Mouse (Mus musculus): ENCODE results near the gene Ctxn2. TPM values are rescaled to one million over a fixed set of nuclear protein-coding genes. Genes with fewer than 3 reads are reported as not detected.

The Ctxn2 gene
- polyA plus RNA-seq, 1 experiment from 2014 or later, result not detected

DNA sequence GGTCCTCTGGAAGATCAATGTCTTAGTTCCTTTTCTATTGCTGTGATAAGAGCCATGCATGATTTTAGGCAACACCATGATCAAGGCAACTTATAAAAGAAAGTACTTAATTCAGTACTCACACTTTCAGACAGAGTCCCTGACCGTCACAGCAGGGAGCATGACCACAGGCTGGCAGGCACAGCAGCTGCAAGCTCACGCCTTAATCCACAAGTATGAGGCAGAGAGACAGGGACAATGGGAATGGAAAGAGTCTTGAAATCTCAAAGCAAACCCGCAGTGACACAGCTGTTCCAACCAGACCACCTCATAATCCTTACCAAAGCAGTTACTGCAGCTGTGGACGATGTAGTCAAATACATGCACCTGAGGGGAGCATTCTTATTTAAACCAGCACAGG, 2.4 kb upstream of the Ctxn2 start:
- Histone ChIP-seq H3K4me2 (no peak overlapping the region), H3K27ac (no peak overlapping the region), H3K9me3 (replicated peaks) (no peaks in the 10 kb centered on the region), H3K4me3 (replicated peaks) (no peak overlapping the region), H3K27me3 (peaks cover 14% of the 10 kb centered on the region), H3K36me3 (no peaks in the 10 kb centered on the region), H3K4me1 (replicated peaks) (peaks cover 8% of the 10 kb centered on the region), H3K9ac (no peak overlapping the region)
- DNase-seq (no peak), ATAC-seq (ENCODE audit: low read depth) (no peak)
- 31% methylated on average over 4 of the region's 4 CpGs for WGBS (ENCODE audit: insufficient replicate concordance)

DNA sequence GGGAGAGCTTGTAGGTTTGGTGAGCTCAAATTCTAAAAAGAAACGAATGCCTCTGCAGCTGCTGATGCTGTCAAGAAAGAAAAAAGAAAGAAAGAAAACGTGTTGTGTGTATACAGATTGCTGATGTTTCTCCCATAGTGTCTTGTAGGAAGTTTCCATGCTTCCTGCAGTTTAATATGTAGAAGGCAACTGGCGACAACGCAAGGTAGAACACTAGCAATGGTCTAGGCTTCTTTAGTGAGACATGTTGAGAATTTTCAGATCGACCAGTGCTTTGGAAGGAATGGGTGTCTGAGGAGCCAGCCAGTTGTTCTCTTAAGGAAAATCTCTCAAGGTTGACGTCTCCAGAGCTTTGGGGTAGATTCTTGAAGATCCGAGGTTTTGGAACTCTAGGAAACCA, 354 bp downstream of the Ctxn2 start:
- no peak for DNase-seq
- peaks cover 14% of the 10 kb centered on the region for H3K27me3 ChIP-seq
- 14% methylated on average over 7 of the region's 7 CpGs for WGBS (ENCODE audit: insufficient replicate concordance)
- no peaks in the 10 kb centered on the region for H3K36me3 ChIP-seq
- ATAC-seq (ENCODE audit: low read depth), result no peak
- no peak overlapping the region for H3K27ac ChIP-seq
- H3K4me2 ChIP-seq, result no peak overlapping the region
- no peaks in the 10 kb centered on the region for H3K9me3 ChIP-seq (replicated peaks)
- H3K4me3 ChIP-seq (replicated peaks), result no peak overlapping the region
- H3K4me1 ChIP-seq (replicated peaks), result peaks cover 8% of the 10 kb centered on the region
- no peak overlapping the region for H3K9ac ChIP-seq

DNA sequence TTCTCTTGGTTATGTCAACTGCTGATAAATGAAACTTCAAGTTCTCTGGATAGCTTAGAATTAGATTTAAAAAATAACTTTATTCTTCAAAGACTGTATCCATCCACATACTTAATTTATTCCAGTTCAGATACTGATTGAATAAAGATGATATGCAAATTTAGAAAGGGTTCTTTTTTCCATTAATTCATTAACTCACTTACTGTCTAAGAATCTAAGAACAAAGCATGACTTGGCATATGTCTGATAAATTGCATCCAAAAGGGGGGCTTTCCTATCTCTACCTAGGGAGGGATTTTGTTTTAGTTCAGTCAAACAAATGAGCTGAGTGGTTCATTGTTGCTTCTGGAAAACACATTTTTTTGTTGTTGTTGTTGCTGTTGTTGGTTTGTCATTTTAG, 5.8 kb downstream of the Ctxn2 start:
- no peak overlapping the region for H3K27ac ChIP-seq
- H3K9ac ChIP-seq, result no peak overlapping the region
- H3K4me2 ChIP-seq, result no peak overlapping the region
- H3K27me3 ChIP-seq, result 0 out of 2 replicates have a peak, but pooled peaks cover 3% of the 10 kb centered on the region
- H3K9me3 ChIP-seq (replicated peaks), result no peaks in the 10 kb centered on the region
- H3K36me3 ChIP-seq, result no peaks in the 10 kb centered on the region
- ATAC-seq (ENCODE audit: low read depth) (no peak), DNase-seq (no peak)
- H3K4me1 ChIP-seq (replicated peaks), result no peaks in the 10 kb centered on the region
- no peak overlapping the region for H3K4me3 ChIP-seq (replicated peaks)

DNA sequence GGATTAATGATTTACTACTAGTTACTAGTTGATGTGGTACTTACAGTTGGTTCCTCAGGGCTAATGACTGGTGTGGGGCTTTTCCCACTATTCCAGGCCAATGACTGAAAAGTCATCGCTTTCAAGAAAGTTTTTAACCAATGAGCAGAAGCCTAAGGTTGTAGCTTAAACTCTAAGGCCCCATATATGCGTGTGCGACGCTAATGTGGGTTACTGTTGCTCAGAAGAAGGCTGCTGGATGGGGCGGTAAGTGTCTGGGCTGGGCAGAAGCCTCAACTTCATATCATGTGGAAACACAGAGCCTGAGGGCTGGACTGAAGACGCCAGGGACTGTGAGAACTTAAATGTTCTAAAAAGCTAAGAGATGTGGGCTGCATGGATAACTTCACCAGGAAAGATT, 15.9 kb downstream of the Ctxn2 start, which contains the start of gene Slc12a1:
Gene Slc12a1, plus strand, starts transcription at position 118 of the 400 bp plus-strand sequence.
- DNase-seq (no peak), ATAC-seq (ENCODE audit: low read depth) (no peak)
- H3K36me3 ChIP-seq, result no peaks in the 10 kb centered on the region
- no peaks in the 10 kb centered on the region for H3K9me3 ChIP-seq (replicated peaks)
- H3K4me1 ChIP-seq (replicated peaks), result no peaks in the 10 kb centered on the region
- H3K4me2 ChIP-seq, result no peak within 1 kb of the TSS
- H3K27ac ChIP-seq, result no peak within 1 kb of the TSS
- no peaks in the 10 kb centered on the region for H3K27me3 ChIP-seq
- no peak within 1 kb of the TSS for H3K4me3 ChIP-seq (replicated peaks)
- no peak within 1 kb of the TSS for H3K9ac ChIP-seq
- WGBS (ENCODE audit: insufficient replicate concordance), result 70% methylated on average over 6 of the region's 6 CpGs

DNA sequence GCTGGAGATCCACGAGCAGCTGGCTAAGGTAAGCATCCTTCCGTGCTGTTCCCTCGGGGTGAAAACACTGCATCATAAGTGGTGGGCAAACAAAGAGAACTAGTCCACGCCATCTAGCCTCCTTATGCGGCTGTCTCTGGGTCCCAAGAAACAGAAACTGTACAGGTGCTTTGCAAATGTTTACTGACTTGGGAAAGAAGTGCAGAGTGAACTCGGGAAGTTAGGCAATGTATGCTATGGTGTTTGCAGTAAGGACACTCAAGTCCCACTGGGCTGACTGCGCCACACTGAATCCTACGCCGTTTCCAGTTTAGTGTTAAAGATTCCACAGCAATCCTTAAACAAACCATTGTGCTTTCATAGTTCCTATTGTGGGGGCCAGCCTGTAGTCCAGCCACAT, 17.8 kb downstream of the Ctxn2 start:
- H3K27ac ChIP-seq, result no peak overlapping the region
- no peaks in the 10 kb centered on the region for H3K36me3 ChIP-seq
- ATAC-seq (ENCODE audit: low read depth), result no peak
- no peak overlapping the region for H3K9ac ChIP-seq
- H3K9me3 ChIP-seq (replicated peaks), result no peaks in the 10 kb centered on the region
- H3K27me3 ChIP-seq, result no peaks in the 10 kb centered on the region
- no peaks in the 10 kb centered on the region for H3K4me1 ChIP-seq (replicated peaks)
- no peak overlapping the region for H3K4me2 ChIP-seq
- DNase-seq, result no peak
- no peak overlapping the region for H3K4me3 ChIP-seq (replicated peaks)
- WGBS (ENCODE audit: insufficient replicate concordance), result 66% methylated on average over 9 of the region's 9 CpGs

DNA sequence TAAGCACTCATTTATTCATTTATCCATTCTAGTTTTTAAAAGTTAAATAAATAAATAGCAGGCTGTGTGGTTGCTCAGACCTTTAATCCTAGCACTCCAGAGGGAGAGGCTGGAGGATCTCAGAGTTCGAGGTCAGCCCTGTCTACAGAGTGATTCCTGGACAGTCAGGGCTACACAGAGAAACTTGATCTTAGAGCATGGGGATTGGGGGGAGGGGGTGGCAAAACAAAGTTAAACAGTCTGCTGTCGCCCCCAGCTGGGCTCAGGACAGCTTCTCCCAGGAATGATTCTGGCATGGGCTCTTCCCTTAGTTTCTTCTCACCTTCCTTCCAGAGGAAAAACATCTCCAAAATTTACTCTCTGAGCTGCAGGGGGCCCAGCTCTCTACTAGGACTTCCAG, 19.0 kb downstream of the Ctxn2 start:
- Histone ChIP-seq H3K4me1 (replicated peaks) (no peaks in the 10 kb centered on the region), H3K36me3 (no peaks in the 10 kb centered on the region), H3K9me3 (replicated peaks) (no peaks in the 10 kb centered on the region), H3K27me3 (no peaks in the 10 kb centered on the region), H3K4me3 (replicated peaks) (no peak overlapping the region), H3K9ac (no peak overlapping the region), H3K27ac (no peak overlapping the region), H3K4me2 (no peak overlapping the region)
- ATAC-seq (ENCODE audit: low read depth) (no peak), DNase-seq (no peak)
- 21% methylated on average over 2 of the region's 2 CpGs for WGBS (ENCODE audit: insufficient replicate concordance)

DNA sequence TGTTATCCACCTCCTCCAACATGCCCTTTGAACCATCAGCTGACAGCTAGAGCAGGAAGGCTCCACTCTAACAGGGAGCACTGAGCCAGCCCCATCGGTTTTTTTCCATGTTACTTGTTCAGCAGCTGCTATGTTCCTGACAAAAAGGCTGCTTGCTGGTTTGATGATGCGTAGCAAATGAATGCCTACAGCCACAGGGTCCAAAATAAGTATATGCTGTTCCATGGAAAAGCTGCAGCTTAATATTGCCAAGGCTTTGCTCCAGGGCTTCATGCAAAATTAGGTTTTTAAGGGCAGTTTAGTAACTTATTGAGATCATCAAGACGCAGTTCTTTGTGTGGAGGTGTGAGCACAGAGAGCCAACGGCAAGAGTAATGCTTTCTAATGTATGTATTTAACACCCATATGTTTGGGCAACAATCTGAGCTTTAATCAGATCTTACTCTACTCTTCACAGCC, 25.5 kb downstream of the Ctxn2 start:
- WGBS (ENCODE audit: insufficient replicate concordance), result 64% methylated on average over 4 of the region's 4 CpGs

DNA sequence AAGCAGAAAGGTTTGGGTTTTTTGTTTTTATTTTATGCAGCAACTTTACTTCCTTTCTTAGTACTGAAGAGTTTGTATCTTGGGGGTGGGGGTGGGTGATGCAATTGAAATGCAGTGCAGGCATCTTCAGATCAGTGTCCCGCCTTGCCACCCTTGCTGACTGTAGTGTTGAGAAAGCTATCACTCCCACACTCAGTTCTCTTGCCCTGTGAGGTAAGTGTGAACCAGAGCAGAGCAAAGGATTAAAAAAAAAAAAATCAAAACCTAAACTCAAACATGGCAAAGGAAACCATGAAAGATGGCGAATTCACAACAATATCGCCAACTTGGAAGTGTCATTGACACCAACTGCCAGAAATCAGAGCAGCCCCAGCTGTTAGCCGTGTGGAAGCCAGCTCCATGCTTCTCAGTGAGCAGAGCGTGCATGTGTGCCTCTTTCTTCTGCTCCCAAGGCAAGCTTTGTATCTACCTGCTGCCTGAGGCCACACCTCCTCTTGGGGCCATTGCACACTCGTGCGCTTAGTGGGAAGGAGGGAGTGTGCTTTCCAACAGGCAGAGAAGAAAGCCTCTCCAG, 41.8 kb downstream of the Ctxn2 start:
- ATAC-seq (ENCODE audit: low read depth) (no peak), DNase-seq (no peak)
- Histone ChIP-seq H3K27me3 (no peaks in the 10 kb centered on the region), H3K9ac (no peak overlapping the region), H3K9me3 (replicated peaks) (no peaks in the 10 kb centered on the region), H3K27ac (no peak overlapping the region), H3K36me3 (no peaks in the 10 kb centered on the region), H3K4me3 (replicated peaks) (no peak overlapping the region), H3K4me2 (no peak overlapping the region), H3K4me1 (replicated peaks) (no peaks in the 10 kb centered on the region)
- WGBS (ENCODE audit: insufficient replicate concordance), result 69% methylated on average over 7 of the region's 7 CpGs

More for the DNA sequence above, 25.5 kb downstream of the Ctxn2 start:
- no peak overlapping the region for H3K4me2 ChIP-seq
- ATAC-seq (ENCODE audit: low read depth), result no peak
- no peak overlapping the region for H3K4me3 ChIP-seq (replicated peaks)
- DNase-seq, result no peak
- no peaks in the 10 kb centered on the region for H3K9me3 ChIP-seq (replicated peaks)
- H3K27ac ChIP-seq, result no peak overlapping the region
- no peaks in the 10 kb centered on the region for H3K4me1 ChIP-seq (replicated peaks)
- H3K9ac ChIP-seq, result no peak overlapping the region
- no peaks in the 10 kb centered on the region for H3K27me3 ChIP-seq
- no peaks in the 10 kb centered on the region for H3K36me3 ChIP-seq

DNA sequence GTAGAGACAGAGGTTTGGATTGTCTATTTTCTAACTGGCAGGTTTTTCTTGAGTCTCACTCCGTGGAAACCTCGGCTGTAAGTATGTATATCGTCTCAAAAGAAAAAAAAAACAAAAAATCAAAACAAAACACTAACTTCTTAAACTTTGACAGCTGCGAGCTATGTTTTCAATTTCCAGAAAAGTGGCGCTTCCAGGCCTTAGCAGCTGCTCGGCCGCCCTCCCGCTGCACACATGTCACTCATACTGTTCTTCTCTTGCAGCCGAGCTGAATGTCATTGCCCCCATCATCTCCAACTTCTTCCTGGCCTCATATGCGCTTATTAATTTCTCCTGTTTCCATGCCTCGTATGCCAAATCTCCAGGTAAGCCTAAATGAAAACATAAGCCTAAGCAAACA, 51.4 kb downstream of the Ctxn2 start:
- Histone ChIP-seq H3K36me3 (no peaks in the 10 kb centered on the region), H3K9ac (no peak overlapping the region), H3K27me3 (no peaks in the 10 kb centered on the region), H3K4me1 (replicated peaks) (no peaks in the 10 kb centered on the region), H3K4me3 (replicated peaks) (no peak overlapping the region), H3K27ac (no peak overlapping the region), H3K4me2 (no peak overlapping the region), H3K9me3 (replicated peaks) (no peaks in the 10 kb centered on the region)
- 76% methylated on average over 11 of the region's 11 CpGs for WGBS (ENCODE audit: insufficient replicate concordance)
- no peak for ATAC-seq (ENCODE audit: low read depth)
- no peak for DNase-seq

DNA sequence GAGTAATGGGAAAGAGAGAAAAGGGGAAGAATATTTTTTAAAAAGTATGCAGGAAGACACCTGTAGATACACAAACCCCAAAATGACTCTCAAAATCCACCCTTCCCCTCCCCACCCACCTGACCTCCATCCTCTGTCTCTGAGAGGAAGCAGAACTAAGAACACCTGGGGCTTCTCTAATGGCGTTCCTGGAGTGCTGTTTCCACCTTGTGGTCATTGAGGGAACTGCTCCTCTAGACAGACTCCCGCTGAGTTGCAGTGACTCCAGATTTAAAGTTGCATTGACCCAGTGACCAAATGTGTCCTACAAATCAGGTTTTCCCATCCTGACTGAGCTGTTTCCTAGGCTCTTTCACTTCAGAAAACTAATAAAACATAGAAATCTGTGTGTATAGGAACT, 52.7 kb downstream of the Ctxn2 start:
- Histone ChIP-seq H3K9me3 (replicated peaks) (no peaks in the 10 kb centered on the region), H3K27ac (no peak overlapping the region), H3K9ac (no peak overlapping the region), H3K4me1 (replicated peaks) (no peaks in the 10 kb centered on the region), H3K4me3 (replicated peaks) (no peak overlapping the region), H3K4me2 (no peak overlapping the region), H3K36me3 (no peaks in the 10 kb centered on the region), H3K27me3 (no peaks in the 10 kb centered on the region)
- 0% methylated on average over 2 of the region's 2 CpGs for WGBS (ENCODE audit: insufficient replicate concordance)
- DNase-seq (peak; percentile 3), ATAC-seq (ENCODE audit: low read depth) (no peak)

DNA sequence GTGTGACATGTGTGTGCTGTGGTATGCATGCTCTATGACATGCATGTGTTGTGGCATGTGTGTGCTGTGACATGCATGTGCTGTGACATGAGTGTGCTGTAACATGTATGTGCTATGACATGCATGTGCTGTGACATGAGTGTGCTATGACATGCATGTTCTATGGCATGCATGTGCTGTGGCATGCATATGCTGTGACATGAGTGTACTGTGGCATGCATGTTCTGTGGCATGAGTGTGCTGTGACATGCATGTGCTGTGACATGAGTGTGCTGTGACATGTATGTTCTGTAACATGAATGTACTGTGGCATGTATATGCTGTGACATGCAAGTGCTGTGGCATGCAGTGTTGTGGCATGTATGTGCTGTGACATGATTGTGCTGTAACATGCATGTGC, 56.4 kb downstream of the Ctxn2 start:
- no peaks in the 10 kb centered on the region for H3K36me3 ChIP-seq
- DNase-seq (no peak), ATAC-seq (ENCODE audit: low read depth) (no peak)
- no peak overlapping the region for H3K4me3 ChIP-seq (replicated peaks)
- no peaks in the 10 kb centered on the region for H3K4me1 ChIP-seq (replicated peaks)
- no peak overlapping the region for H3K4me2 ChIP-seq
- H3K9ac ChIP-seq, result no peak overlapping the region
- H3K27me3 ChIP-seq, result no peaks in the 10 kb centered on the region
- H3K27ac ChIP-seq, result no peak overlapping the region
- H3K9me3 ChIP-seq (replicated peaks), result no peaks in the 10 kb centered on the region

DNA sequence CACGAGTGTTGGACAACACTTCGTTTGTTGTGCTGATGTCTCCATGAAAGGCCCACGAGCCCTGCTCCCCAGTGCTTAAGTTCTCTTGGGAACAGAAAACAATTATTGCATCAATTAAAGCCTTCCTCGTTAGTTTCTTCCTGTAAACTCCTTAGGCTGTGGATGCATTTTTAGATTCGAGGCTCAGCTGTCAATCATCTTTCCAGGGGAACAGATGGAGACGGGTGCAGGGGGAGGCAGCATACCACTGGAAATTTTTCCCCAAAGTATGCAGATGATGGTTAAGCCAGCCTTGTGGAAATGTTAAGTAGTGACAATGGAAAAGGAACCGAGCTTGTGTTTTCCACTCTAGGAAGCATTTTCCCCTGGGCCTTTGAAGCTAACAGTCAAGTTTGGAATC, 60.3 kb downstream of the Ctxn2 start:
- WGBS (ENCODE audit: insufficient replicate concordance), result 54% methylated on average over 7 of the region's 7 CpGs
- no peak overlapping the region for H3K4me2 ChIP-seq

More for the DNA sequence above, 60.3 kb downstream of the Ctxn2 start:
- no peaks in the 10 kb centered on the region for H3K9me3 ChIP-seq (replicated peaks)
- H3K36me3 ChIP-seq, result no peaks in the 10 kb centered on the region
- H3K27ac ChIP-seq, result no peak overlapping the region
- ATAC-seq (ENCODE audit: low read depth), result no peak
- no peak for DNase-seq
- no peaks in the 10 kb centered on the region for H3K4me1 ChIP-seq (replicated peaks)
- H3K9ac ChIP-seq, result no peak overlapping the region
- no peaks in the 10 kb centered on the region for H3K27me3 ChIP-seq
- no peak overlapping the region for H3K4me3 ChIP-seq (replicated peaks)
